Mouse (Mus musculus) natural killer cell, adult 2 months (primary cell): ENCODE measurements around the gene Prrx1.

Experiments
- DNase-seq, 2 experiments: peaks; one replicate each; pipeline ENCODE4 v3.0.0; 2022; ENCODE audit warnings: low spot score in 2 of 2

The Prrx1 gene

GRCm38 (mm10) chr1:163313101-163313773 lies at the start of gene Prrx1:
Gene Prrx1, minus strand, starts transcription at chr1:163313710.
- DNase-seq: no peak

- no peak for DNase-seq
Measured at GRCm38 (mm10) chr1:163362202-163362601, 48.7 kb upstream of the Prrx1 start.

- no peak for DNase-seq
Measured at GRCm38 (mm10) chr1:163361376-163361775, 47.9 kb upstream of the Prrx1 start.

- DNase-seq: no peak
Measured at GRCm38 (mm10) chr1:163360796-163361195, 47.3 kb upstream of the Prrx1 start.

- no peak for DNase-seq
Measured at GRCm38 (mm10) chr1:163359521-163359920, 46.0 kb upstream of the Prrx1 start.

GRCm38 (mm10) chr1:163358165-163358564 lies 44.7 kb upstream of the Prrx1 start:
- DNase-seq: no peak

- DNase-seq: no peak
Measured at GRCm38 (mm10) chr1:163357733-163358132, 44.2 kb upstream of the Prrx1 start.

GRCm38 (mm10) chr1:163356167-163356566 lies 42.7 kb upstream of the Prrx1 start:
- no peak for DNase-seq

GRCm38 (mm10) chr1:163355626-163356156 lies 42.2 kb upstream of the Prrx1 start:
- DNase-seq: no peak

GRCm38 (mm10) chr1:163350988-163351387 lies 37.5 kb upstream of the Prrx1 start:
- no peak for DNase-seq

- DNase-seq: no peak
Measured at GRCm38 (mm10) chr1:163345541-163345940, 32.0 kb upstream of the Prrx1 start.

- no peak for DNase-seq
Measured at GRCm38 (mm10) chr1:163344931-163345330, 31.4 kb upstream of the Prrx1 start.

- no peak for DNase-seq
Measured at GRCm38 (mm10) chr1:163339219-163339561, 25.7 kb upstream of the Prrx1 start.

GRCm38 (mm10) chr1:163338525-163339218 lies 25.2 kb upstream of the Prrx1 start:
- DNase-seq: no peak

- DNase-seq: no peak
Measured at GRCm38 (mm10) chr1:163337821-163338220, 24.3 kb upstream of the Prrx1 start.

- no peak for DNase-seq
Measured at GRCm38 (mm10) chr1:163327279-163327678, 13.8 kb upstream of the Prrx1 start.

- no peak for DNase-seq
Measured at GRCm38 (mm10) chr1:163319669-163320571, 6.4 kb upstream of the Prrx1 start.

- DNase-seq: no peak
Measured at GRCm38 (mm10) chr1:163316920-163317319, 3.4 kb upstream of the Prrx1 start.

- no peak for DNase-seq
Measured at GRCm38 (mm10) chr1:163314829-163315301, 1.4 kb upstream of the Prrx1 start.

- no peak for DNase-seq
Measured at GRCm38 (mm10) chr1:163313921-163314725, 613 bp upstream of the Prrx1 start.
